Mouse (Mus musculus) olfactory bulb, adult 2 months (tissue): ENCODE data around the gene Cacna1i.

ENCODE experiments used
- CTCF ChIP-seq: fragments of 200-500 bp; IDR thresholded peaks from 2 replicates; pipeline ENCODE4 v1.5.1; 2012; ENCODE audit warnings: low read depth, mild to moderate bottlenecking, low read length, moderate library complexity; ENCODE audit not compliant: insufficient read depth
- POLR2A ChIP-seq: fragments of 200-500 bp; IDR thresholded peaks from 2 replicates; pipeline ENCODE4 v1.6.1; 2012; ENCODE audit warnings: mild to moderate bottlenecking, low read depth, low read length, moderate library complexity; ENCODE audit not compliant: insufficient read depth

DNA sequence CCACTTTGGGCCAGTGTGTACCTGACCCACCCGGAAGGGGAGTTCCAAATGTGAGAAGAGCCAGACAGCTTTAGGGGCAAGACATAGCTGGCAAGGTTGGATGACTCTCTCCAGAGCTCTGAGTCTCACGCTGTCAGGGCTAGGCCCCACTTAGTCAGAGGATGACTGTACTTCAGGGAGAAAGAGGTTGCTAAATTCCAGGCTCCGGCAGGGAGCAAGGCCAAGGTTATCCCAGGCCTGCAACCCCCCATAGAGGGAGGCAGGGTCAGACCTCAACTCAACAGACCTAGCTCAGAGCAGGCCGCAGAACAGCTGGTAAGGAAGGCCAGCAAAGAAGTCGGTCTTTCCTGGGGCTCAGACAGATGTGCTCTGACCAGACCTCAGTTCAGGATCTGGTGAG is 63.4 kb downstream of the Cacna1i start:
- TF ChIP-seq CTCF = no peak
- TF ChIP-seq POLR2A = no peak
